Mouse (Mus musculus) embryonic stem cell, embryonic (primary cell): ENCODE results near the gene Psmd5.
"Not testable (repeated sequence)": the region's sequence is repeated elsewhere in the genome, so short reads cannot be mapped to it uniquely, and the experiment has no call there.

ENCODE experiments used
- CTCF ChIA-PET, 4 experiments: fragments of 300-600 bp in 2 of 4; fragments of 350-600 bp in 2 of 4; sonication (Branson Sonifier 250); formaldehyde crosslinking; loops; one replicate each; lab custom pipeline; 2022; ENCODE audit warnings: inconsistent platforms in 2 of 4; lab: Charles Lee
- POLR2A ChIA-PET, 4 experiments: fragments of 300-600 bp in 2 of 4; fragments of 350-600 bp in 2 of 4; sonication (Branson Sonifier 250); formaldehyde crosslinking; loops; one replicate each; lab custom pipeline; 2022; ENCODE audit warnings: antibody characterized with exemption in 4 of 4, inconsistent platforms in 1 of 4; lab: Charles Lee

Gene Psmd5

GRCm38 (mm10) chr2:34857728-34858127 lies 17.0 kb downstream of the Psmd5 start:
- CTCF ChIA-PET, result no interaction called here
- POLR2A ChIA-PET, result interaction anchor here in 1 of 4 experiments (1.3 to 3.4 kb wide), 2 partner anchors 8 to 13 kb away, joined by 5 to 23 read pairs; no protein-coding TSS in a partner anchor

GRCm38 (mm10) chr2:34855265-34855664 lies 19.5 kb downstream of the Psmd5 start:
- POLR2A ChIA-PET, result interaction anchor here in 3 of 4 experiments (0.8 to 3.4 kb wide), 17 partner anchors 8 to 84 kb away, joined by 3 to 23 read pairs (median 4); partner anchors contain the start of genes Cutal (in 1 of the 3), Hspa5 (in 1 of the 3) and Psmd5 (in 1 of the 3)

GRCm38 (mm10) chr2:34847702-34848101 lies 27.1 kb downstream of the Psmd5 start:
- ChIA-PET POLR2A (interaction anchor here in 2 of 4 experiments (1.2 to 2.4 kb wide), 4 partner anchors 8 to 76 kb away, joined by 3 to 10 read pairs (median 5); partner anchors contain the start of gene Hspa5 (in 1 of the 2)), CTCF (interaction anchor here in 1 of 4 experiments (0.6 to 1.7 kb wide), 2 partner anchors 12 to 64 kb away, joined by 3 read pairs; no protein-coding TSS in a partner anchor)

More at GRCm38 (mm10) chr2:34855265-34855664, 19.5 kb downstream of the Psmd5 start:
- CTCF ChIA-PET, result interaction anchor here (0.5 to 2.2 kb wide), 14 partner anchors 12 to 542 kb away, joined by 3 to 8 read pairs (median 4); partner anchors contain the start of gene Fbxw2 (in 1 of the 4)

GRCm38 (mm10) chr2:34843211-34843939 lies 31.4 kb downstream of the Psmd5 start:
- ChIA-PET POLR2A (interaction anchor here (0.6 to 3.5 kb wide), 17 partner anchors 8 to 265 kb away, joined by 3 to 18 read pairs (median 4); partner anchors contain the start of genes Hspa5 (in 3 of the 4), Cntrl (in 1 of the 4) and Fbxw2 (in 1 of the 4)), CTCF (interaction anchor here in 2 of 4 experiments (0.6 to 1.3 kb wide), 3 partner anchors 12 to 38 kb away, joined by 3 to 4 read pairs (median 4); no protein-coding TSS in a partner anchor)

- POLR2A ChIA-PET, result interaction anchor here in 3 of 4 experiments (0.7 to 2.3 kb wide), 8 partner anchors 14 to 87 kb away, joined by 3 to 7 read pairs (median 4); partner anchors contain the start of gene Hspa5 (in 2 of the 3)
- CTCF ChIA-PET, result interaction anchor here in 3 of 4 experiments (0.6 to 1.6 kb wide), 7 partner anchors 13 to 267 kb away, joined by 3 to 6 read pairs (median 3); partner anchors contain the start of gene Cntrl (in 1 of the 3)
Measured at GRCm38 (mm10) chr2:34841706-34842105, 33.1 kb downstream of the Psmd5 start.

- ChIA-PET CTCF (interaction anchor here (0.6 to 1.6 kb wide), 8 partner anchors 11 to 896 kb away, joined by 3 to 8 read pairs (median 3); partner anchors contain the start of genes Fbxw2 (in 1 of the 4) and Traf1 (in 1 of the 4)), POLR2A (interaction anchor here in 3 of 4 experiments (0.9 to 1.6 kb wide), 6 partner anchors 41 to 292 kb away, joined by 3 to 8 read pairs (median 4); partner anchors contain the start of genes Cntrl (in 2 of the 3), Hspa5 (in 1 of the 3) and Rabepk (in 1 of the 3))
Measured at GRCm38 (mm10) chr2:34840143-34840542, 34.6 kb downstream of the Psmd5 start.

GRCm38 (mm10) chr2:34835669-34836068 lies 39.1 kb downstream of the Psmd5 start:
- CTCF ChIA-PET, result interaction anchor here in 2 of 4 experiments (0.7 to 2.2 kb wide), 5 partner anchors 9 to 273 kb away, joined by 3 to 5 read pairs (median 4); partner anchors contain the start of genes Cntrl (in 1 of the 2) and Fbxw2 (in 1 of the 2)
- POLR2A ChIA-PET, result interaction anchor here (0.7 to 4.8 kb wide), 34 partner anchors 8 to 311 kb away, joined by 3 to 29 read pairs (median 4); partner anchors contain the start of genes Fbxw2 (in 3 of the 4), Hspa5 (in 2 of the 4), Cutal (in 1 of the 4) and Psmd5 (in 1 of the 4)

GRCm38 (mm10) chr2:34833624-34834023 lies 41.1 kb downstream of the Psmd5 start:
- ChIA-PET CTCF (no interaction called here), POLR2A (interaction anchor here in 2 of 4 experiments (0.6 to 4.8 kb wide), 7 partner anchors 12 to 86 kb away, joined by 3 to 20 read pairs (median 3); no protein-coding TSS in a partner anchor)

- POLR2A ChIA-PET, result interaction anchor here in 2 of 4 experiments (1.2 to 4.8 kb wide), 5 partner anchors 17 to 87 kb away, joined by 3 to 20 read pairs (median 3); no protein-coding TSS in a partner anchor
- CTCF ChIA-PET, result not testable (repeated sequence)
Measured at GRCm38 (mm10) chr2:34832766-34833457, 41.9 kb downstream of the Psmd5 start, which contains the start of gene Gm34653. TSS of gene Gm34653 (plus strand) at chr2:34833007.

- CTCF ChIA-PET, result not testable (repeated sequence)
- POLR2A ChIA-PET, result interaction anchor here in 2 of 4 experiments (1.1 to 7.2 kb wide), 4 partner anchors 14 to 75 kb away, joined by 3 to 74 read pairs (median 36); partner anchors contain the start of genes Hspa5 (in 1 of the 2) and Rabepk (in 1 of the 2)
Measured at GRCm38 (mm10) chr2:34830066-34830465, 44.7 kb downstream of the Psmd5 start.

- ChIA-PET POLR2A (interaction anchor here in 3 of 4 experiments (0.6 to 7.2 kb wide), 20 partner anchors 8 to 304 kb away, joined by 3 to 74 read pairs (median 5); partner anchors contain the start of genes Hspa5 (in 2 of the 3), Cntrl (in 1 of the 3) and Rabepk (in 1 of the 3)), CTCF (interaction anchor here in 2 of 4 experiments (1.0 to 2.8 kb wide), 4 partner anchors 13 to 280 kb away, joined by 3 to 11 read pairs (median 8); partner anchors contain the start of gene Cntrl (in 1 of the 2))
Measured at GRCm38 (mm10) chr2:34828026-34828425, 46.7 kb downstream of the Psmd5 start.

GRCm38 (mm10) chr2:34827591-34827990 lies 47.2 kb downstream of the Psmd5 start:
- POLR2A ChIA-PET, result interaction anchor here in 3 of 4 experiments (0.6 to 7.2 kb wide), 33 partner anchors 9 to 421 kb away, joined by 3 to 74 read pairs (median 4); partner anchors contain the start of genes Hspa5 (in 3 of the 3), Cntrl (in 2 of the 3), Rabepk (in 2 of the 3) and Traf1 (in 1 of the 3)
- CTCF ChIA-PET, result interaction anchor here in 2 of 4 experiments (1.0 to 2.8 kb wide), 9 partner anchors 8 to 509 kb away, joined by 3 to 11 read pairs (median 5); partner anchors contain the start of genes Cntrl (in 1 of the 2), Rabepk (in 1 of the 2) and Stom (in 1 of the 2)

GRCm38 (mm10) chr2:34826460-34827231 lies 48.1 kb downstream of the Psmd5 start:
- CTCF ChIA-PET, result interaction anchor here (0.6 to 2.8 kb wide), 17 partner anchors 9 to 510 kb away, joined by 3 to 11 read pairs (median 4); partner anchors contain the start of genes Cntrl (in 1 of the 4), Rabepk (in 1 of the 4) and Stom (in 1 of the 4)
- POLR2A ChIA-PET, result interaction anchor here (0.6 to 7.2 kb wide), 56 partner anchors 9 to 698 kb away, joined by 3 to 74 read pairs (median 3); partner anchors contain the start of genes Hspa5 (in 3 of the 4), Cntrl (in 2 of the 4), Rabepk (in 2 of the 4) and Traf1 (in 1 of the 4)

- ChIA-PET POLR2A (interaction anchor here (0.6 to 7.2 kb wide), 39 partner anchors 9 to 697 kb away, joined by 3 to 74 read pairs (median 4); partner anchors contain the start of genes Hspa5 (in 3 of the 4), Cntrl (in 2 of the 4), Rabepk (in 2 of the 4) and Traf1 (in 1 of the 4)), CTCF (interaction anchor here in 3 of 4 experiments (0.7 to 2.8 kb wide), 9 partner anchors 10 to 511 kb away, joined by 3 to 11 read pairs (median 5); partner anchors contain the start of genes Cntrl (in 1 of the 3), Rabepk (in 1 of the 3) and Stom (in 1 of the 3))
Measured at GRCm38 (mm10) chr2:34825827-34826459, 48.8 kb downstream of the Psmd5 start, which contains the start of gene Fbxw2. TSS of gene Fbxw2 (minus strand) at chr2:34826311.
